Mouse (Mus musculus) megakaryocyte-erythroid progenitor cell, adult 5-6 weeks (primary cell): ENCODE data around the gene Nfatc2. TPM values are rescaled to one million over a fixed set of nuclear protein-coding genes. Genes with fewer than 3 reads are reported as not detected.

Experiments
- ATAC-seq: replicated peaks from 2 replicates; pipeline ENCODE4 v1.8.0; 2016; ENCODE audit warnings: mild to moderate bottlenecking, inconsistent platforms; ENCODE audit not compliant: severe bottlenecking, poor library complexity, low FRiP score, low TSS enrichment
- total RNA-seq, 2 experiments: library from RNA; stranded (forward) in 1 of 2; stranded (reverse) in 1 of 2; fragments of 200-1000, 215-1000 nt in 1 of 2; fragments of >200 nt in 1 of 2; fragmentation: Nextera tagmentation in 1 of 2; gene quantifications; 2 replicates each; pipeline ENCODE4 v1.2.3; 2014 to 2017

Nfatc2 gene
- total RNA-seq, 2 experiments from 2014 or later: 0.33 to 0.44 TPM

GRCm38 (mm10) chr2:168545901-168546557, 55.4 kb downstream of the Nfatc2 start:
- ATAC-seq: no peak

DNA sequence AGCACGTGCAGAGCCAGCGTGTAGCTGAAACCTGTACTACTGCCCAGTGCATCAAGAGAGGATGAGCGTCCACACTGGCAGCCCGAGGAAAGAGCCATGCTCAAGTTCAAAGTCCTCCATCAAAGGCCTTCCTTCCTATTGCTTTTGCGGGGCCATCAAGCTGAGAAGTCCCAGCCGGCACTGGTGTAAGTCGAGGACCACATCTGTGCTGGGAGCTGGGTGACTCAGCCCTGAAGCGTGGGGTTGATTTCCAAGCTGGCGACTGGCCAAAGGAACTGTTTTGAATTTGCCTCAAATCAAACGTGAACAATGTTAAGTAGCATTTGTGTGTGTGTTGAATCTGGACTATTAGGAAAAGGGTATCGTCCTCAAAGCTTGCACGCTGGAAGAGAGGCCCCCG, 57.4 kb downstream of the Nfatc2 start:
- ATAC-seq: no peak

DNA sequence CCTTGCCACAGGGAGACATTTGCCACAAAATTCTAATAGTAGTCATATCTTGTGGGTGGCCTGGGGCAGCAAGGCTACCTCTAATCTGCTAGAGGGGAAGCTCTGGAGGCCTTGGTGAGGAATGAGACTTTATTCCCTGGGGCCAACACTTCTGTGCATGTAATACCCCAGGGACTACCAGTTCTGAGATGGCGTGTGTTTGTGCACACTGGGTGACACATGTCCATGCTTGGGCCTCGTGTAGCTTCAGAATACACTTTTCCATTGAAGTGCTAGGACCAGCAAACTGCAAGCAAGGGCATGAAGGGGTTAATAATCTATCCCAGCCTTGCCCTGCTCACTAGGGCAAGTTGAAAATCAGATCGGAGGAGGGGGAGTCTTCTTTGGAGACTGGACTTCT, 58.4 kb downstream of the Nfatc2 start:
- ATAC-seq: no peak

- ATAC-seq: no peak
Measured at GRCm38 (mm10) chr2:168541223-168541622, 60.2 kb downstream of the Nfatc2 start.

DNA sequence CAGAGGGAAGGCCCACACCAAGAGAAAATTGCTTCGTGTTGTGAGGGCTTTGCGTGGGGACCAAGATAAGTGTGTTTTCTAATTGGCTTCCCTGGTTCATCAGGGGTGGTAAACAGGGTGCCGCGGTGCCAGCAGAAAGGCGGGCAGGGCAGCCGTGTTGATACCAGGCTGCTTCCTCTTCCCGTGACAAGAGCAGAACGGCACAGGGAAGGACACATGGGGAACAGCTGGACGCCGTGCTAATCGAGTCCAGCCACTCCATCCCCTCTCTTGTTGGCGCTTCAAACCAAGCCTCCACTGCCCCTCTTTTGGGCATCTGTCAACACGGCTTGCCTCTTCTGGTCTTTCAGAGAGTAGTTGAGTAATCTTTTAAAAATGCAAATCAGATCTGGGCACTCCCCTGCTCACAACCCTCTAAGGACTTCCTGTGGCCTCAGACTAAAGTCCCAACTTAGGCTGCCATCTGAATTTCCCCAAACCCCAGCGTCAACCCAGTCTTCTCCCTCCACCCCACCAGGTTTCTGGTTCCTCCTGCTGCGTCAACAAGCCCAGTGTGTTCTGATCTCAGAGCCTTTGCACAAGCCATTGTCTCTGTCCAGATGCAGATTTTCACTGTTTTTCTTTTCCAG, 61.7 kb downstream of the Nfatc2 start:
- ATAC-seq: 0 out of 2 replicates have a peak, but pooled peaks have one; percentile 34

DNA sequence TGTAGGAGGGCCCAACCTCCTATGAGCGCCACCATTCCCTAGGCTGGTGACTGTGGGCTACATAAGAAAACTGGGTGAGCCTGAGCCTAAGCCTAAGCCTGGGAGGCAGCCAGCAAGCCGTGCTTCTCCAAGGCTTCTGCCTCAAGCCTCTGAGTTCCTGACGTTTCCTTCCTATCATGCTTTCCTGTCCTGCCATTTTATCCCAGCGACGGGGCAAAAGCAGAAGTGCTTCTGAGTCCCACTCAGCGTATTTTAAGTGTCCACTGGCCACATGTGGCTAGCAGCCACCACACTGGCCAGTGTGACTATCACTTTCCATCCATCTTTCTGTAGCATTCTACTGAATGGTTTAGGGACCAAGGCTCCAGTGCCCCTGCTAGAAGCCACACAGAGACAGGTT, 62.4 kb downstream of the Nfatc2 start:
- ATAC-seq: no peak

GRCm38 (mm10) chr2:168532061-168532833, 69.2 kb downstream of the Nfatc2 start:
- no peak for ATAC-seq

GRCm38 (mm10) chr2:168528551-168528950, 72.9 kb downstream of the Nfatc2 start:
- ATAC-seq: no peak

GRCm38 (mm10) chr2:168527430-168527792, 74.0 kb downstream of the Nfatc2 start:
- ATAC-seq: no peak

DNA sequence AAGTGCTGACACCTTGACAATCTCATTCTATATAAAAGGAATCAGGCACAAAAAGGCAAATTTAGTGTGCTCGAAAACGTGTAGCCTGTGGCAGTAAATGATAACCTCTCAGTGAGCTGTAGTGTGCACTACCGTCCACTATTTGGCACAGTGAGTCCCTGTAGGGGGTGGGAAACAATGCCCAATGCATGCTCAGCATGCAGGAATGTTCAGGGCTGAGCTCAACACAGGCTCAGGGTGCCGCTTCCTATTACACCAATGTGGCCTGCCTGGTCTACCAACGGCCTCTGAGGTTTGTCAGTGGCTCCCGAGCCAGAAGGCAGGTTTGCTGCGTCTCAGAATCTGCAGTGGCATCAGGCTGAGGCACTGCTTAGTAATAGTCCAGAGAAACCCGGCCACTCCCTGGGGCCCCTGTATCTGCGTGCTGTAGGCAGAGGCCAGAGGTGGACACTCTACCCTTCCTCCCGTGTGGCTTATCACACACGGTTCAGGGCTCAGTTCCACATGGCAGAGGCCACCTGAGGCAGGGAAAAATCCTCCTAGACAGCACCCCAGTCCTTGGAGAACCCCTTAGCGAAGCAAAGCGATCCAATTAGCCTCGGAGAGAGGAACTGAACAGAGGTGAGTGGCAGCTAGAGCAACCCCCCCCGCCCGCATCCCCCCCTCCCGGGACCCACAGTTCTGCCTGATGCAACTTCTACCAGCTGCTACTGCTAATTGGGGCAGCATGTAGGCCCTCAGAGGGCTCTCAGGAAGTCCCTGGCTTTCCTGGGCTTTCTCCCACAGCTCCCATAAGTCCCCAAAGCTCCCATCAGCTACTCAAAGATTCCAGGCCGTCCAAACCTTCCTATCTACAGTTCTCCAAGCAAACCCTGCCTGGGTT, 74.7 kb downstream of the Nfatc2 start:
- ATAC-seq: no peak

GRCm38 (mm10) chr2:168525391-168526154, 75.9 kb downstream of the Nfatc2 start:
- no peak for ATAC-seq

DNA sequence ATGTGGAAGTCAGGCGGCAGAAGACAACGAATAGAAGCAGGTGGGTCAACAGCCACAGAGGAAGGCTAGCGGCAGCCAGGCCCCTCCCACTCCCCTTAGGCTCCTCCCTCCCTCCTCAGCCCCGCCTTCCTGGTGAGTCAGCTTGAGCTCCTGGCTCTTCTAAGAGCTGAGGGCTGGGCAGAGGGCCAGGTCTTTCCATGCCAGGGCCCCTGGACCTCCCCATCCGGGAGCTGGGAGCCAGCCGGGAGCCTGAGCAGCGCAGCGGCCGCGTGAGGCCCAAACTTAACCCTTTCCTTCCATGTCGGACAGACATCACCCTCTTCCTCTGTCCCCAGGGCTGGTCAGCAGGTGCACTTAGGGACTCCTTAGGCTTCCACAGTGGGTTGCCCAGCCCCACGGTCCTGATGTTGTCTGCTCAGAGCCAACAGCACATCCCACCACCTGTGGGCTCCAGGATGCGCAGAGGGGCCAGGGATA, 76.5 kb downstream of the Nfatc2 start:
- ATAC-seq: peak; percentile 97

- no peak for ATAC-seq
Measured at GRCm38 (mm10) chr2:168522247-168522646, 79.2 kb downstream of the Nfatc2 start.

- no peak for ATAC-seq
Measured at GRCm38 (mm10) chr2:168520771-168521170, 80.7 kb downstream of the Nfatc2 start.

- ATAC-seq: no peak
Measured at GRCm38 (mm10) chr2:168519589-168519988, 81.9 kb downstream of the Nfatc2 start.

- ATAC-seq: no peak
Measured at GRCm38 (mm10) chr2:168518256-168518659, 83.2 kb downstream of the Nfatc2 start.

DNA sequence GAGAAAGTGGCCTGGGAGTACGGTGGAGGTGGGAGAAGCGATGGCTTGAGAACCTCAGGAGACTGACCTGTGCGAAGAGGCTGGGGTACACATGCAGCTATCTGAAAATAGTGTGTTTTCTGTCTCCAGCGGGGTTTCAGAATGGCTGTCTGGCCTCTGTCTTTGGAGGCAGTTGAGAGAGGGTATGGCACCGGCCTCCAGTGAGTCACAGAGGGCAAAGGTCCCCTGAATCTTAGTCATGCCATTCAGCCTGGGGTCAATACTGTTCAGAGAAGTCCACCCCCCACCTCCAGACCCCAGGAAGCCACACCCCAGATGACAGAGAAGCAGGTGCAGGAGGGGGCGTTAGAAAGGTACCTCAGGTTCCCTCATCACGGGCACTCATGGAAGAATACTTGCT, 83.7 kb downstream of the Nfatc2 start:
- ATAC-seq: no peak

DNA sequence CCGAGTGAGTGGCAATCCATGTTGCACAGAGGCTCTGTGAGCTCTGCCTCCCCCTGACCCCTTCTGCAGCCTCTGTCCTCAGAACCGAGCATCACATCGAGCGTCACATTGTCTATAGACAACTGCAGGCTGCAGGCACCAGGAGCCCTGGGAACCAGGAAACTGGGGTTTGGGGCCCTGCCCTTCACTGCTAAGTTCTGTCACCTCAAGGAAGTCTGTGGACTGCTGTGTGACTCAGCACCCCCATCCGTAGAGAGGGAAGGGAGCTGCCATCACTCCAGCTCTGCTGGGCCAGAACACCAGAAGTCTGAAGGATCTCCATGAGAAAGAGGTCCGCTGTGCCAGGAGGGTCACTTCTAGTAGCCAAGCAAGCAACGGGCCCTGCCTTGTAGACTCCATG, 84.7 kb downstream of the Nfatc2 start:
- no peak for ATAC-seq

DNA sequence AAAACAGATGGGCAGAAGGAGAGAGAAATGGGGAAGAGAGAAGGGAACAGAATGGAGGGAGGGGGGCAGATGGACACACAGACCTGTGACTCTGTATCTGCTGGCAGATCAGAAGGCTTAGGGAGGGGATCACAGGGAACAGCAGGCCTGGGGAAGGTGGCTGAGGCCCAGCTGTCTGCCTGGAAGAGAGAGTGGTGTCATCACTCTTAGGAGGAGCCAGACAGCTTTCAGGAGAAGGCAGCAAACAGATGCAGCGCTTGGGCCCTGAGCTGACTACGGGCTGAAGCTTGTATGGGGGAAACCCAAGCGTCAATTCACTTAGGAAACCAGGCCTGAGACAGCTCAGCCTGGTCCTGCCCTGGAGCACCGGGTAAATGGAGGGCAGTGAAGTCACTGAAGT, 86.0 kb downstream of the Nfatc2 start:
- no peak for ATAC-seq
